Mouse (Mus musculus): ENCODE results near the gene Msi2. TPM values are rescaled to one million over a fixed set of nuclear protein-coding genes. Genes with fewer than 3 reads are reported as not detected.

Msi2 gene
- total and polyA plus RNA-seq, 3 experiments: 36.5 to 197 (median 144) TPM

GRCm38 (mm10) chr11:88506544-88507419 is 211.5 kb downstream of the Msi2 start:
- Histone ChIP-seq H3K4me1 (ENCODE audit: insufficient read depth, low read depth, low read length) (no peaks in the 10 kb centered on the region), H3K36me3 (replicated peaks) (peaks cover 79% of the 10 kb centered on the region), H3K27me3 (ENCODE audit: insufficient read depth, low read length) (no peaks in the 10 kb centered on the region), H3K9me3 (replicated peaks) (no peaks in the 10 kb centered on the region), H3K4me3 (ENCODE audit: low read depth, low read length) (no peak overlapping the region)
- ATAC-seq (ENCODE audit: extremely low read depth, insufficient number of reproducible peaks, low FRiP score, poor library complexity, severe bottlenecking): no peak
- TF ChIP-seq GATA2 (IDR thresholded peaks at IDR 0.05; ENCODE audit: borderline replicate concordance, low read depth, low read length) (no peak), POLR2AphosphoS5 (IDR thresholded peaks at IDR 0.05; ENCODE audit: insufficient replicate concordance, low read depth, low read length) (no peak)
- DNase-seq (ENCODE audit: low spot score): no peak

GRCm38 (mm10) chr11:88506109-88506508 is 212.2 kb downstream of the Msi2 start:
- ATAC-seq (ENCODE audit: extremely low read depth, insufficient number of reproducible peaks, low FRiP score, poor library complexity, severe bottlenecking) (no peak), DNase-seq (ENCODE audit: low spot score) (no peak)
- Histone ChIP-seq H3K27me3 (ENCODE audit: insufficient read depth, low read length) (no peaks in the 10 kb centered on the region), H3K36me3 (replicated peaks) (peaks cover 80% of the 10 kb centered on the region), H3K4me1 (ENCODE audit: insufficient read depth, low read depth, low read length) (no peaks in the 10 kb centered on the region), H3K4me3 (ENCODE audit: low read depth, low read length) (no peak overlapping the region), H3K9me3 (replicated peaks) (no peaks in the 10 kb centered on the region)
- TF ChIP-seq CTCF (IDR thresholded peaks at IDR 0.05; ENCODE audit: low read depth, low read length) (no peak), GATA2 (IDR thresholded peaks at IDR 0.05; ENCODE audit: borderline replicate concordance, low read depth, low read length) (no peak), GATA1 (IDR thresholded peaks at IDR 0.05; ENCODE audit: borderline replicate concordance, low read length) (no peak), POLR2AphosphoS5 (IDR thresholded peaks at IDR 0.05; ENCODE audit: insufficient replicate concordance, low read depth, low read length) (no peak), TAL1 (conservative IDR thresholded peaks at IDR 0.05; ENCODE audit: low read depth, low read length) (no peak)

DNA sequence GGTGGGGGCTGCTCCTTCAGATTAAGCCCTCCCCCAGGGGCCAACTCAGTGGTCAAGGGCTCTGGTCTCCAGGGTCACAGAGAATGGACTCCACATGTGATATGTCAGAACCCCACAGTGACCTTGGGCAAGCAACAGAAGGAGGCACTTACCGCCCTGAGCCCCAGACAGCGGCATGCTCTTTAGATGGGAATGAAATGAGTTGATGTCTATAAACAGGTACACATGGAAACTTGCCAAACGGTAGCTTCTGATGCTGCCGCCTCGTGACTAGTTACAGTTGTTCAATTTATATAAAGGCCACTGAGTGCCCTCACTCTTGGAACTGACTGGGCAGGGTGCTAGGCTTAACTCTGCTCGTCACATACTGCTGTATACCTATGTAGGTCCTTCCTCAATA is 215.7 kb downstream of the Msi2 start:
- ATAC-seq (ENCODE audit: extremely low read depth, insufficient number of reproducible peaks, low FRiP score, poor library complexity, severe bottlenecking): no peak
- Histone ChIP-seq H3K4me1 (ENCODE audit: insufficient read depth, low read depth, low read length) (0 out of 2 replicates have a peak, but pooled peaks cover 3% of the 10 kb centered on the region), H3K9me3 (replicated peaks) (no peaks in the 10 kb centered on the region), H3K4me3 (ENCODE audit: low read depth, low read length) (no peak overlapping the region), H3K36me3 (replicated peaks) (peaks cover 73% of the 10 kb centered on the region), H3K27me3 (ENCODE audit: insufficient read depth, low read length) (no peaks in the 10 kb centered on the region)
- no peak for DNase-seq (ENCODE audit: low spot score)
- no peak for TF ChIP-seq GATA1 (IDR thresholded peaks at IDR 0.05; ENCODE audit: borderline replicate concordance, low read length)
- TF ChIP-seq POLR2AphosphoS5 (IDR thresholded peaks at IDR 0.05; ENCODE audit: insufficient replicate concordance, low read depth, low read length): no peak
- no peak for TF ChIP-seq TAL1 (conservative IDR thresholded peaks at IDR 0.05; ENCODE audit: low read depth, low read length)
- no peak for TF ChIP-seq CTCF (IDR thresholded peaks at IDR 0.05; ENCODE audit: low read depth, low read length)
- TF ChIP-seq GATA2 (IDR thresholded peaks at IDR 0.05; ENCODE audit: borderline replicate concordance, low read depth, low read length): no peak

DNA sequence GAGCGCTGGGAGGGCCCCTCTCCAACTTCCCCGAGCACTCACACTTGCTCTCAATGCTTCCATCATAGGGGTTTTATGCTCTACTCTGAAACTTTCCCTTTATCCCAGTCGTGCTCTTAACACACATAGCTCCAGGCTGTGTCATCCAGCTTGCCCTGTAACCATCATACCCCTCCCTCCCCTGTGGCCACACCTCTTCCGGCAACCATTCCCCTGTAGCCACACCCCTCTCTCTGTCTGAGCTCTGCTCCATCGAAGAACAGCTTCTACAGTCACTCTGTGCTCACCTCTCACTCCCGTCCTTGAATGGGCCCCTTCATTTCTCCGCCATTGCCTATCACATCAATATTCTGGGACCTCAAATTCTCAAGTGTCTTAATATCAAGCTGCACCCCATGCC is 219.8 kb downstream of the Msi2 start:
- DNase-seq (ENCODE audit: low spot score): peak; percentile 13
- Histone ChIP-seq H3K4me3 (ENCODE audit: low read depth, low read length) (no peak overlapping the region), H3K36me3 (replicated peaks) (peaks cover 84% of the 10 kb centered on the region), H3K4me1 (ENCODE audit: insufficient read depth, low read depth, low read length) (0 out of 2 replicates have a peak, but pooled peaks cover 3% of the 10 kb centered on the region), H3K9me3 (replicated peaks) (no peaks in the 10 kb centered on the region), H3K27me3 (ENCODE audit: insufficient read depth, low read length) (no peaks in the 10 kb centered on the region)
- ATAC-seq (ENCODE audit: extremely low read depth, insufficient number of reproducible peaks, low FRiP score, poor library complexity, severe bottlenecking): no peak
- TF ChIP-seq POLR2AphosphoS5 (IDR thresholded peaks at IDR 0.05; ENCODE audit: insufficient replicate concordance, low read depth, low read length) (no peak), GATA1 (IDR thresholded peaks at IDR 0.05; ENCODE audit: borderline replicate concordance, low read length) (no peak), GATA2 (IDR thresholded peaks at IDR 0.05; ENCODE audit: borderline replicate concordance, low read depth, low read length) (no peak), CTCF (IDR thresholded peaks at IDR 0.05; ENCODE audit: low read depth, low read length) (no peak), TAL1 (conservative IDR thresholded peaks at IDR 0.05; ENCODE audit: low read depth, low read length) (no peak)

DNA sequence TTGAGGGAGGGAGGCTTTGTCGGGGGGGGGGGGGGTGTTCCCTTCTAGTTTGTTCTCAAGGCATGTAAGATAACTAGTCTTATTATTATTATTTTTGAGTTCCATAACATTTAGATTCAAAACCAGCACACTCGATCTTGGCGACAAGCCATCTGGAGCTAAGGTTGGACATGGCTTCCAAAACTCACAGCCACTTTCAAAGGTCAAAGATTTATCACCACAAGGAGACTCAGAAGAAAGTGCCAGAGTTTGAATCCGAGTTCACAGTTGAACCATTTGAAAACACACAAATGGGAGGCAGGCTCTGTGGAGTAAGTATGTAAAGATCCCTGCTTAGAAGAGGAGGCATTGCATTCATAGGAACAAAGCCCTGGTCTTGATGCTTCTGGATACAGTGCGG is 221.9 kb downstream of the Msi2 start:
- no peaks in the 10 kb centered on the region for H3K9me3 ChIP-seq (replicated peaks)
- DNase-seq (ENCODE audit: low spot score) (no peak), ATAC-seq (ENCODE audit: extremely low read depth, insufficient number of reproducible peaks, low FRiP score, poor library complexity, severe bottlenecking) (no peak)
- H3K4me1 ChIP-seq (ENCODE audit: insufficient read depth, low read depth, low read length): 0 out of 2 replicates have a peak, but pooled peaks cover 3% of the 10 kb centered on the region
- peaks cover 86% of the 10 kb centered on the region for H3K36me3 ChIP-seq (replicated peaks)
- H3K4me3 ChIP-seq (ENCODE audit: low read depth, low read length): no peak overlapping the region
- no peaks in the 10 kb centered on the region for H3K27me3 ChIP-seq (ENCODE audit: insufficient read depth, low read length)
- TF ChIP-seq GATA2 (IDR thresholded peaks at IDR 0.05; ENCODE audit: borderline replicate concordance, low read depth, low read length) (no peak), CTCF (IDR thresholded peaks at IDR 0.05; ENCODE audit: low read depth, low read length) (no peak), POLR2AphosphoS5 (IDR thresholded peaks at IDR 0.05; ENCODE audit: insufficient replicate concordance, low read depth, low read length) (no peak), GATA1 (IDR thresholded peaks at IDR 0.05; ENCODE audit: borderline replicate concordance, low read length) (no peak), TAL1 (conservative IDR thresholded peaks at IDR 0.05; ENCODE audit: low read depth, low read length) (no peak)

GRCm38 (mm10) chr11:88495759-88496158 is 222.6 kb downstream of the Msi2 start:
- Histone ChIP-seq H3K27me3 (ENCODE audit: insufficient read depth, low read length) (no peaks in the 10 kb centered on the region), H3K36me3 (replicated peaks) (peaks cover 85% of the 10 kb centered on the region), H3K9me3 (replicated peaks) (no peaks in the 10 kb centered on the region), H3K4me1 (ENCODE audit: insufficient read depth, low read depth, low read length) (0 out of 2 replicates have a peak, but pooled peaks cover 3% of the 10 kb centered on the region), H3K4me3 (ENCODE audit: low read depth, low read length) (no peak overlapping the region)
- ATAC-seq (ENCODE audit: extremely low read depth, insufficient number of reproducible peaks, low FRiP score, poor library complexity, severe bottlenecking) (no peak), DNase-seq (ENCODE audit: low spot score) (no peak)
- TF ChIP-seq GATA1 (IDR thresholded peaks at IDR 0.05; ENCODE audit: borderline replicate concordance, low read length) (no peak), CTCF (IDR thresholded peaks at IDR 0.05; ENCODE audit: low read depth, low read length) (no peak), GATA2 (IDR thresholded peaks at IDR 0.05; ENCODE audit: borderline replicate concordance, low read depth, low read length) (no peak), POLR2AphosphoS5 (IDR thresholded peaks at IDR 0.05; ENCODE audit: insufficient replicate concordance, low read depth, low read length) (no peak), TAL1 (conservative IDR thresholded peaks at IDR 0.05; ENCODE audit: low read depth, low read length) (no peak)
